Mouse (Mus musculus) testis, adult 2 months (tissue): ENCODE results near the gene 1700029I15Rik. TPM values are rescaled to one million over a fixed set of nuclear protein-coding genes. Genes with fewer than 3 reads are reported as not detected.

Experiments used
- H3K27ac ChIP-seq: fragments of 200-500 bp; 2 replicates; pipeline ENCODE4 v1.5.1; 2012; ENCODE audit warnings: low read depth, low read length; ENCODE audit not compliant: control insufficient read depth, insufficient read depth
- H3K27me3 ChIP-seq: fragments of 200-500 bp; 2 replicates; pipeline ENCODE4 v1.6.1; 2012; ENCODE audit warnings: mild to moderate bottlenecking, low read length, moderate library complexity; ENCODE audit not compliant: control insufficient read depth, insufficient read depth
- H3K36me3 ChIP-seq: fragments of 200-500 bp; 2 replicates; pipeline ENCODE4 v1.6.1; 2012; ENCODE audit warnings: mild to moderate bottlenecking, low read length; ENCODE audit not compliant: control insufficient read depth, insufficient read depth
- H3K4me1 ChIP-seq: fragments of 200-500 bp; 2 replicates; pipeline ENCODE4 v1.6.1; 2012; ENCODE audit warnings: low read length; ENCODE audit not compliant: control insufficient read depth, insufficient read depth
- H3K4me3 ChIP-seq: fragments of 200-500 bp; 2 replicates; pipeline ENCODE4 v1.5.1; 2012; ENCODE audit warnings: low read depth, mild to moderate bottlenecking, low read length, moderate library complexity, mixed read lengths; ENCODE audit not compliant: control insufficient read depth
- CTCF ChIP-seq: fragments of 200-500 bp; IDR thresholded peaks from 2 replicates; pipeline ENCODE4 v1.5.1; 2012; ENCODE audit warnings: low read depth, mild to moderate bottlenecking, inconsistent platforms, low read length, moderate library complexity; ENCODE audit not compliant: control insufficient read depth, insufficient read depth, insufficient replicate concordance
- POLR2A ChIP-seq: fragments of 200-500 bp; IDR thresholded peaks from 2 replicates; pipeline ENCODE4 v1.6.1; 2012; ENCODE audit warnings: low read depth, mild to moderate bottlenecking, inconsistent platforms, low read length, moderate library complexity; ENCODE audit not compliant: control insufficient read depth
- polyA plus RNA-seq: library from polyadenylated mRNA; depleted of rRNA; stranded (reverse); fragments of >200 nt; gene quantifications from 2 replicates; pipeline ENCODE4 v1.2.3, GENCODE M21; 2012

The 1700029I15Rik gene
- polyA plus RNA-seq, 1 experiment = 772 TPM

DNA sequence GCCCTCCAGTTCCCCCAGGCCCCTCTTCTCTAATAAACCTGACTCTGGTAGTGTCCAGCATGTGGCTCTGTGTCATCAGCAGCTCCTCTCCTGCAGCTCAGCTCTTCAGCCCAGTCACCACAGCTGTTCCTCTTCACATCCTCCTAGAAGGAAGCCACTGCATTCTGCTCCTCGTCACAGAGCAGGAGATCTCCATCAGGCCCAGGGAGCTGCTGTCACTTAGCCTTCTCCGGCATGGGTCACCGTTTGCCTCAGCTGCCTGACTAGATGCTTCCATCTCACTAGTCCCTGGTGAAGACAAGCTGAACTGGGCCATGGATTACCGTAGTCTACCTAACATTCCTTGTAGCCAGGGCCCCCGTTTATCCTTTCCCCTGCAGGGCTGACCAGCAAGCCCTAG lies 1.2 kb upstream of the 1700029I15Rik start:
- Histone ChIP-seq H3K4me3 (peak overlapping the region; percentile 78), H3K4me1 (peaks cover 2% of the 10 kb centered on the region; the same call in 1 of the 2 replicates), H3K36me3 (no peaks in the 10 kb centered on the region; the same call in 1 of the 2 replicates), H3K27me3 (no peaks in the 10 kb centered on the region), H3K27ac (peak overlapping the region; percentile 22; the same call in 1 of the 2 replicates)
- TF ChIP-seq POLR2A = no peak
- TF ChIP-seq CTCF = no peak

DNA sequence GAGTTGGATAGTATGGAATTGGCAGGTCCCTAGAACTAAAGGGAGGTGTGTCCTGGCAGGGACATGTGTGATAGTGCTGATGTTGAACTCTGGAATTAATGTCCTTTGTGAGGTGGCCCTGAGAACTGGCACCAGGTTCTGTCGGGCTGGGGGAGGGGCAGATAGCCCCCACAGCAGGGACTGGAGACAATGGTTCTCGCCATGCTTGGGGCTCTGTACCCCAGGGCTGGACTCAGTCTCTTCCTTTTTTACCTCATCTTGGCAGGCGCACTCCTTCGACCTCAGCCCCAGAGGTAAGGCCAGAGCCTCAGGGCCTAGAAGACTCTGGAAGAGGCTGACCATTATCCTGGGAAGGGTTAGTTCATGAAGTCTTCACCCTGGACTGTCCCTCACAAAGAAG lies 421 bp downstream of the 1700029I15Rik start:
- Histone ChIP-seq H3K27me3 (no peaks in the 10 kb centered on the region), H3K27ac (peak overlapping the region; percentile 46), H3K4me3 (peak overlapping the region; percentile 78), H3K36me3 (no peaks in the 10 kb centered on the region; the same call in 1 of the 2 replicates), H3K4me1 (no peaks in the 10 kb centered on the region)
- TF ChIP-seq CTCF (no peak), POLR2A (peak; percentile 72; the same call in 1 of the 2 replicates)

DNA sequence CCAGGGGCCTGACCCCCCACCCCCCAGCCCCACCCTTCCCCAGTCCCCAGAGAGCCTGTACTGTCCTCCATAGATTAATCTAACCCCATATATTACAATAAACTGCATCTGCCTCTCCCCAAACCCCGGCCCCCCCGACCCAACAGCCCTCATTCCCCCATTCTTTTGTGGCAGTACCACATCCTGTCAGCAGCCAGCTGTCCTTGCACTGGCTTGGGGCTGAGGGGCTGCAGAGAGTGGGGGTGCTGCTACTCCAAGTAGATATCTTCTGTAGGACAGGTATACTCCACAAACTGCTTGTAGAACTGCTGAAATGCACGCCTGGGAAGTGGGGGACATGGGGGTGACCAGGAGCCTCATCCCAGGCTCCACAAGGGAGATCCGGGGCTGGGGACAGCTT lies 1.8 kb downstream of the 1700029I15Rik start:
- no peak overlapping the region for H3K27ac ChIP-seq
- H3K4me3 ChIP-seq = peak overlapping the region; percentile 78
- H3K4me1 ChIP-seq = peaks cover 6% of the 10 kb centered on the region
- H3K36me3 ChIP-seq = no peaks in the 10 kb centered on the region
- H3K27me3 ChIP-seq = no peaks in the 10 kb centered on the region
- TF ChIP-seq POLR2A (no peak), CTCF (no peak)

GRCm38 (mm10) chr2:92385113-92386051 lies 3.0 kb downstream of the 1700029I15Rik start:
- no peaks in the 10 kb centered on the region for H3K36me3 ChIP-seq
- H3K27ac ChIP-seq = no peak overlapping the region
- peaks cover 10% of the 10 kb centered on the region for H3K4me1 ChIP-seq
- H3K27me3 ChIP-seq = no peaks in the 10 kb centered on the region
- no peak for TF ChIP-seq POLR2A
- TF ChIP-seq CTCF = no peak
- peak overlapping the region; percentile 68 for H3K4me3 ChIP-seq

DNA sequence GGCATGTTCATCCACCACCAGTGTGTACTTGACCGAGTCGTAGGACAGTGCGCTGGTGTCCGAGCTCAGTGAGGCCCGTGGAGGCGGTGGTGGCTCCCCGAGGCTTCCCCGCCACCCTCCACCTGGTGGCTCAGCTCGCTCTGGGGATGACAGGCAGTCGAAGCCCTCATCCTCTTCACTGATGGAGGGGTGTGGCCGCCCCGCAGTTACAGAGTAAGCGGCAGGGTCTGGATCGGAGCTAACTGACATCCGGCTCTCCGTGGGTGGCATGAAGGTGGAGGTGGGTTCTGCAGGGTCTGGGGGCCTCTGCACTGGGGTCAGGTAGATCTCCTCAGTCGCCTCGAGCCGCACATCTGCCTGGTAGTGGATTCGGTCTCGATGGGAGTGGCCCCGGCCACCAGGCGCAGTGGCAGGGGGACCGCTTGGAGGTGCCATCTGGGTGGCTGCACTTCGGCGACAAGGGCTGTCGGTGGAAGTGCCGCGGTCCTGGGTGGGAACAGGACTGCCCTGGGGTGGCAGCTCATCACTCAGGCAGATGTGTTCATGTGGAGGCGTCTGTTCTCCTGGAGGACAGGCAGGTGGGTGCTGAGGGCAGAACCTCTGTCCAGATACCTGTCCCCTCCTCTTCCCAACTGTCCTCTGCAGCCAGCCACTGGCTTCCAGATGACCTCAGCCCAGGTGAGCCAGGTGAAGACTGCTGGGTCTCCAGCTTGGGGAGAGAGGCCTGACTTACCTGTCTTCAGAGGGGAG lies 4.7 kb downstream of the 1700029I15Rik start:
- H3K4me1 ChIP-seq = peaks cover 15% of the 10 kb centered on the region
- TF ChIP-seq CTCF = no peak
- 0 out of 2 replicates have a peak, but pooled peaks have one; percentile 4 for TF ChIP-seq POLR2A
- H3K36me3 ChIP-seq = no peaks in the 10 kb centered on the region
- no peak overlapping the region for H3K27ac ChIP-seq
- H3K27me3 ChIP-seq = no peaks in the 10 kb centered on the region
- peak overlapping the region; percentile 12 for H3K4me3 ChIP-seq

- peaks cover 22% of the 10 kb centered on the region for H3K4me1 ChIP-seq
- no peak overlapping the region for H3K27ac ChIP-seq
- H3K36me3 ChIP-seq = no peaks in the 10 kb centered on the region
Measured at GRCm38 (mm10) chr2:92387646-92388045, 5.3 kb downstream of the 1700029I15Rik start.

DNA sequence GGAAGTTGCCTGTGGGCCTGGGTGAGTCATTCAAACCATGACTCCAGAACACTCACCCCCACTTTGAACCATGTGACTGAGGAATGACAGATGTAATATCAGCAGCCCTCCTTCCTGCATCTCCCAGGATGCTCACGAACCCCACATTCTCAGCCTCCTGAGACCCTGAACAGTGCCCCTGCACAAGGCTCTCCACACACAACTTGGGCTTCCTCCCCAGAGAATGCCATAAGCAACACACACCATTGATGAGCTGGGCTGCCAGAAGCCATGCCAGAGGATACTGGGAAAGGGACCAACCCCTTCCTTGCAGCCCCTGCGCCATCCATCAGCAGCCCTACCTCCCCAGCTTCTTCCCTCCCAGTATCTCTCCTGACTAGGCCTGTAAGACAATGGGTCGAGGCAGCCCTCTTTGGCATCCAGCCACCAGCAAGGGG lies 5.8 kb downstream of the 1700029I15Rik start:
- Histone ChIP-seq H3K27ac (no peak overlapping the region), H3K4me1 (peaks cover 23% of the 10 kb centered on the region), H3K27me3 (no peaks in the 10 kb centered on the region), H3K4me3 (peak overlapping the region; percentile 81), H3K36me3 (no peaks in the 10 kb centered on the region)
- no peak for TF ChIP-seq CTCF
- TF ChIP-seq POLR2A = peak; percentile 61; the same call in 1 of the 2 replicates

More at GRCm38 (mm10) chr2:92387646-92388045, 5.3 kb downstream of the 1700029I15Rik start:
- TF ChIP-seq POLR2A (no peak), CTCF (no peak)
- peak overlapping the region; percentile 0 for H3K4me3 ChIP-seq
- H3K27me3 ChIP-seq = no peaks in the 10 kb centered on the region
